ENCODE assay signal across 9 mouse cellular contexts in the genomic region with DNA sequence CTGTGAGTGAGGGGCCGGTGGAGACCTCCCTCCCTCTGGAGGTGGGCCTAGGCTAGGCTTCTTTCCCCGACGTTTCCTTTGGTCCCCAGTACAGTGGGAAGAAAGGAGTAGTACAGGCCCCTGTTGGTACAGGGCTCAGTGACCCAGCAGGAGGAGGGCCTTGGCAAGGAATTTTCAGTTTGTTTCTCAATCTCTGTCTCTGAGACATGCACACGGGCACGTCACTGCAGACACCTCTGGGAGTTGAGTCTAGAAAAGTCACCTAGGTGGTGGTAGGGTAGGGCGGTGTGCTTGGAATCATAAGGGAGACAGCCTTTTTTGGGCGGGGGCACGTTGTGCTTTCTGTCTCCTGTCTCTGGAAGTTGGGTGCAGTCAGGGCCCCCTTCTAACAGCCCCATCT. TPM values are rescaled to one million over a fixed set of nuclear protein-coding genes. Genes with fewer than 3 reads are reported as not detected.
A peak's percentile ranks its signal among the peaks of the same experiment; 100 is the strongest.
DNase-seq lines count a peak whose midpoint lies in the region; ATAC-seq and TF ChIP-seq lines count a peak whose summit lies in the region.
"Had no signal": no experiment of that assay in that cellular context is flagged by ENCODE, and none has a peak within 500 bp of the region (broad histone marks: within the 10 kb centered on the region; RNA-seq: fewer than 3 reads in every experiment).

No protein-coding gene starts in this region.

- H3K27me3 ChIP-seq in liver, embryonic 13.5 days: peaks cover 19% of the 10 kb centered on the region
- no peaks in the 10 kb centered on the region for H3K27me3 ChIP-seq in small intestine, adult 2 months (ENCODE audit: control insufficient read depth, insufficient read depth, low read length)

- peak; percentile 66 to 67 for DNase-seq in heart, adult 18-20 months
- DNase-seq in heart, postnatal 25 days (ENCODE audit: low spot score): no peak
- peak; percentile 26 to 27 for DNase-seq in cerebellum, postnatal 10 days
- DNase-seq in heart, postnatal 36 days: peak; percentile 26 to 47
- no peak for DNase-seq in liver, embryonic 13.5 days
- no peak for DNase-seq in frontal cortex, postnatal 36 days (ENCODE audit: low spot score in 2 of 2)
- no peak for DNase-seq in embryo, embryonic 9.5 days (ENCODE audit: extremely low spot score)

- no peak for TF ChIP-seq CTCF in small intestine, adult 2 months (IDR thresholded peaks at IDR 0.05; ENCODE audit: extremely low read depth, insufficient read length, insufficient replicate concordance, low read depth, low read length)

- H3K9ac ChIP-seq in liver, embryonic 13.5 days: 0 out of 2 replicates have a peak overlapping the region, but pooled peaks have one; percentile 35

- 39% methylated on average over 8 of the region's 8 CpGs for WGBS in liver, embryonic 13.5 days (ENCODE audit: insufficient replicate concordance)
- WGBS in small intestine, adult 2 months: 13% methylated on average over 8 of the region's 8 CpGs

- TF ChIP-seq POLR2A in small intestine, adult 2 months (IDR thresholded peaks at IDR 0.05; ENCODE audit: low read depth, low read length): no peak

- peak overlapping the region; percentile 81 for H3K27ac ChIP-seq in liver, embryonic 13.5 days
- H3K27ac ChIP-seq in small intestine, adult 2 months (ENCODE audit: insufficient read depth, low read depth, low read length): peak overlapping the region; percentile 97

- peaks cover 95% of the 10 kb centered on the region for H3K4me1 ChIP-seq in liver, embryonic 13.5 days (replicated peaks)
- H3K4me1 ChIP-seq in small intestine, adult 2 months (ENCODE audit: control insufficient read depth, insufficient read depth, insufficient read length, low read length): peaks cover 73% of the 10 kb centered on the region

- intact Hi-C loops in heart, postnatal 25 days (cut with DNase I): no loop called here
- intact Hi-C loops in heart, postnatal 36 days (cut with DNase I): no loop called here

- H3K9me3 ChIP-seq in liver, embryonic 13.5 days (replicated peaks): no peaks in the 10 kb centered on the region

- ATAC-seq in liver, embryonic 13.5 days (ENCODE audit: low read depth): no peak

- H3K4me2 ChIP-seq in liver, embryonic 13.5 days: peak overlapping the region; percentile 77

- H3K4me3 ChIP-seq in liver, embryonic 13.5 days (replicated peaks): no peak overlapping the region
- H3K4me3 ChIP-seq in small intestine, adult 2 months (ENCODE audit: low read depth, low read length): no peak overlapping the region

- no peaks in the 10 kb centered on the region for H3K36me3 ChIP-seq in liver, embryonic 13.5 days
- H3K36me3 ChIP-seq in small intestine, adult 2 months (ENCODE audit: control insufficient read depth, insufficient read depth, low read length): no peaks in the 10 kb centered on the region

RNA-seq across cellular contexts. Expression of gene Bcl9l, which starts 5.8 kb away (rescaled TPM):
- total RNA-seq in heart, adult 18-20 months (2021): 10 to 100 TPM; 36.2 to 41.7 TPM
- 10 to 100 TPM; 44.9 to 57.6 TPM for total RNA-seq in heart, postnatal 25 days (2021)
- total RNA-seq in heart, postnatal 36 days (2021): 10 to 100 TPM; 44.6 to 59.4 TPM
- 1.0 and 1.5 TPM in 2 replicates for polyA plus RNA-seq in liver, embryonic 13.5 days (2015; fragmentation: Nextera tagmentation; extraction: Ambion mirVana)
- polyA plus RNA-seq in small intestine, adult 2 months (2012; rRNA removed): 21.8 and 28.1 TPM in 2 replicates

RNA-seq across cellular contexts. Expression of gene Upk2, which starts 33.6 kb away (rescaled TPM):
- not detected for total RNA-seq in heart, adult 18-20 months (2021)
- not detected for total RNA-seq in heart, postnatal 25 days (2021)
- not detected for total RNA-seq in heart, postnatal 36 days (2021)
- not detected in 2 replicates for polyA plus RNA-seq in liver, embryonic 13.5 days (2015; fragmentation: Nextera tagmentation; extraction: Ambion mirVana)
- polyA plus RNA-seq in small intestine, adult 2 months (2012; rRNA removed): 1.4 TPM in 2 replicates
- total RNA-seq: common myeloid progenitor, adult 5-6 weeks had no signal

RNA-seq across cellular contexts. Expression of gene Foxr1, which starts 47.5 kb away (rescaled TPM):
- not detected for total RNA-seq in heart, adult 18-20 months (2021)
- total RNA-seq in heart, postnatal 25 days (2021): not detected
- total RNA-seq in heart, postnatal 36 days (2021): not detected
- not detected in 2 replicates for polyA plus RNA-seq in liver, embryonic 13.5 days (2015; fragmentation: Nextera tagmentation; extraction: Ambion mirVana)
- polyA plus RNA-seq in small intestine, adult 2 months (2012; rRNA removed): not detected in 2 replicates
- total RNA-seq: common myeloid progenitor, adult 5-6 weeks had no signal

Comparison
In these comparisons a context has a peak if more than half of its experiments do, and no peak if none do; other contexts are left out.
1. DNase-seq: peak in heart, adult 18-20 months (2 of 2), cerebellum, postnatal 10 days (2 of 2) and heart, postnatal 36 days (2 of 2); none in heart, postnatal 25 days (single experiment), liver, embryonic 13.5 days (single experiment), frontal cortex, postnatal 36 days (0 of 2) and embryo, embryonic 9.5 days (single experiment).